Mouse (Mus musculus) yolk sac, embryonic 10.5 days (tissue): ENCODE measurements at regions not wholly inside any gene's neighbourhood (a gene's known extent, or its start where the extent isn't known, plus 50 kb on each side); places are given as distances from the start of the nearest gene placed in this dataset.

ENCODE experiments used
- DNase-seq: peaks from one replicate; pipeline ENCODE4 v3.0.0-alpha.2; 2017; ENCODE audit warnings: low spot score

DNA sequence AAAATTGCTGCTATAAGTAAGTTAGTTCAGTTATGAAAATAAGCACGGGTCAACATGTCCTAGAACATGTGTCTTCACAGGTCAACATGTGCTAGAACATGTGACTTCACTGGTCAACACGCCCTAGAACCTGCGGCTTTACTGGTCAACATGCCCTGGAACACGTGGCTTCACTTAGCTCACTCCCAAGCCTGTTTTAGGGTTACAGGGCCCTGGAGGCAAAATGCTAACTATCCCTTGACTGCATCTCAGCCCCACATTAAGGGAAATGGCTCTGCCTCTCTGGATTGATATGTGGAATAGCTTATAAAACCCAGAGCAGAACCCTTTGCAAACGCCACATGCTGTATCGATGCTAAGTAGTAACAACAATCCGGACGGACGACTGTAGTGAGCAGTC, 67.8 kb downstream of the Nkx6-1 start:
- DNase-seq = no peak

DNA sequence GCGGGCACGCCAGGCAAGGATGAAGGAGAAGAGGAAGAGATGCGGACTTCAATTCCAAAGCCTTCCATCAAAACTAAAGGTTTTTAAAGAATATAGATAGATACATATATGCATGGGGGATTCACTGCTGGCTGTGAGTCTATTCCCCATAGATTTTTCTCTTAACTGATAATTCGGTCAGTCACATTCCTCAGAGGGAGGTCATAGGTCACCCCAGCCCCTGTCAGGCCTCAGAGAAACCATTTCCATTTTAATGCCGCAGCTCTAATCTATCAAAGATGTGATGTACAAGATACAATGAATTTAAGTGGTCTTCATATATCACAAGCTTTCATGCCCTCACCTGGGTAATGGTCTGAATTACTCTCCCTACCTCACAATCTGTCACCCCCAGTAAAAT, 73.6 kb downstream of the Nkx6-1 start:
- DNase-seq = no peak

GRCm38 (mm10) chr5:101590341-101591124, 74.3 kb downstream of the Nkx6-1 start:
- no peak for DNase-seq

DNA sequence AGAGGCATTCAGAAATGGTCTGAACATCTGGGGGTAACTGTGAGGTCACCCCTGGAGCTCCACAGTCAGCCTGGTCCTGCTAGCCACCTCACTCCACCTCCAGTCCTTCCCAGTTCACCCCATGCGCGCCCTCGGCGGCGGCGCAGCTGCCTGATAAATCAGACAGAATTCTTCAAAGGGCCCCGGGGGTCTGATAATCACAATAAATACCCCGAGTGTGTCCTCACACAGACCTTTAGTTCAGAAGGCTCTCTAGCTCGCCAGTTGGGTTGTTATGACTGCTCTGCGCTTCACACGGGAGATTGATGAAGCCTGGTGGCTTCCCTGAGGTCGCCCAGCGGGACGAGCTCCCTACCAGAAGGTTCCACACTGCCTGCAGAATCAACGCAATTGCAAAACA, 91.8 kb downstream of the Nkx6-1 start:
- no peak for DNase-seq

GRCm38 (mm10) chr5:101565770-101566169, 99.0 kb downstream of the Nkx6-1 start:
- DNase-seq = no peak

- DNase-seq = no peak
Observed at GRCm38 (mm10) chr5:101560366-101560765, 104.4 kb downstream of the Nkx6-1 start.

DNA sequence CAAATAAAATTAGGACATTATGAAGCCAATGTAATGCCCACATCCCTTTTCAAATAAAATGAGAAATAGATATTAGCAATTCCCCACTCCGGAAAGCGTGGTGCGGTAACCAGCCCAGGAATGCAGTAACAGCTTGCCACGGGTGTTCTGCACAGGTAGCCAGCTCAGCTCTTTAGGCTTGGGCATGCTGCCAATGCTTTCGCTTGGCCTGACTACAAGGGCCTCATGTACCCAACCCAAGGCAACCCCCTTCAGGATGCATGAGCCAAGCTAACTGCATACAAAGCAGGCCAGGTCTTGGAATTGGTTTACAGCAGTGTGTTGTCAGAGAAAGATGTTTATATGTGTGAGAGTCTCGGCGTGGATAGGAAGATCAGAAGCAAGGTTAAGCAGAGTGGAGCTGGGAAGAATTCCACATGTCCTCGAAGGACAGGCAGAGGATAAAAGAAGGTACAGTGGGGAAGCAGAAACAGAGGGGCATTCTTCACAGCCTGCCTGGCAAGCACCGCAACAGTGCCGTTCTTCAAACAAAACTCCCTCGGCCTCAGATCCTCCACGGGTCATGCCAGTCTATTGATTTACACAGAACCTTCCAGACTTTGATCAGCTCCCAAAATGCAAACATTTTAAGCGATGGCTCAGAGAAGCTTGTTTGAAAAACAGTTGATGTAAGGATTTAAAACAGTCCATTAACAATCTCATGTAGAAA, 106.4 kb downstream of the Nkx6-1 start:
- DNase-seq = no peak

- DNase-seq = no peak
Observed at GRCm38 (mm10) chr5:101557156-101557555, 107.6 kb downstream of the Nkx6-1 start.

- DNase-seq = no peak
Observed at GRCm38 (mm10) chr5:101543326-101543725, 121.5 kb downstream of the Nkx6-1 start.

GRCm38 (mm10) chr5:101539818-101540217, 125.0 kb downstream of the Nkx6-1 start:
- no peak for DNase-seq

GRCm38 (mm10) chr5:101539254-101539549, 125.6 kb downstream of the Nkx6-1 start:
- DNase-seq = no peak

DNA sequence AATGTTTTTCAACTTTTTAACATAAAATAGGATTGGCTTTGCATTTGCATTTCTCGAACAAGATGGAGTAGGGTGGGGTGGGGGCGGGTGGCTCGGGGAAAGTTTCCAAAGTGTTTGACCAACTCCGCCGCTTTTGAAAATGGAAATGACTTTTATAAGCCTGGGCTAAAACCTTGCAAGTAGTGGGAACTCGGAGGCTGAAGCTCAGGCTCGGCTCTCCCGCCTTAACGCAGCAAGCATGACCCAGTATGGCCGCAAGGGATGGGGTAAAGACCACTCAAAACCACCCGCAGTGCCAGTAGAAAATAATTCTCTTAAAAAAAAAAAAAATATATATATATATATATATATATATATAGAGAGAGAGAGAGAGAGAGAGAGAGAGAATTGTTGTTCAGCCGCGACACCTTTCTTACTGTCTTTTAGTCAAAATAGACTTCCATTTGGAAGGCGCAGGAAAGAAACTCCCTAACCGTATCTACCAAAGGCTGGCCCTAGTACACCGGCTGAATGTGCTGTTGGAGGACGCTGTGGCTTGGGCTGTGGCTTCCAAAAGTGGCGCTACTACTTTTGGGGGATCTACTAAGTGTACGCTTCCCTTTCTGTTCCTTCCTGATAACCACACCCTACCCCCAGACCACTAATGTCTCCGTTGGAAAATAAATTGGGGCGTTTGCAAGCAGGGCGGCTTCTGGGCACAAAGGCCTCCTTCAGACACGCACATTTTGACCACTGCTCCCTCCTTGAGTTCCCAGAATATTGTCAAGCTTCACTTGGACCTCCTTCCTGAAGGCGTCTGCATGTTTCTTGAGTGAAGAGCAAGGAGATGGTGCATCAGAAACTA, 126.2 kb downstream of the Nkx6-1 start:
- DNase-seq = no peak

- DNase-seq = no peak
Observed at GRCm38 (mm10) chr5:101537518-101538380, 127.0 kb downstream of the Nkx6-1 start.

- DNase-seq = no peak
Observed at GRCm38 (mm10) chr5:101535451-101535850, 129.3 kb downstream of the Nkx6-1 start.

GRCm38 (mm10) chr5:101525346-101525745, 139.4 kb downstream of the Nkx6-1 start:
- DNase-seq = no peak

- no peak for DNase-seq
Observed at GRCm38 (mm10) chr5:101524670-101525069, 140.1 kb downstream of the Nkx6-1 start.

- DNase-seq = no peak
Observed at GRCm38 (mm10) chr5:101523902-101524301, 140.9 kb downstream of the Nkx6-1 start.

DNA sequence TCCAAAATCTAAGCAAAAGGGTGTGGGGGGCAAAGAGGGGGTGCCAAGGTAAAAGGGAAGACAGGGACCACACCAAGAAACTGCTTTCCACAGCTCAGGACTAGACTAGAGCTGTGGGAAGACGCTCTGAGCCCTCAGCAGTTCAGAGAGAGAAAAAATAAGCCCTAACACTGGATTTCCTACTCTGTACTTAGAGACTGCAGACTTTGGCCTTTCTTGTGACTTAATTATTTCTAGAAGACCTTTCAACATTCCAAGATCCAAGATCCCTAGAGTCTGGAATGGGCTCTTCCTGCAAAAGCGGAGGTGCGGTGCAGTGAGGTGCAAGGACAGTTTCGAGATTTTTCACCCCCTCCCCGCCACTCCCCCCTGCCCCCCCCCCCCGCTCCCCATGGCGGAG, 141.3 kb downstream of the Nkx6-1 start:
- DNase-seq = no peak

DNA sequence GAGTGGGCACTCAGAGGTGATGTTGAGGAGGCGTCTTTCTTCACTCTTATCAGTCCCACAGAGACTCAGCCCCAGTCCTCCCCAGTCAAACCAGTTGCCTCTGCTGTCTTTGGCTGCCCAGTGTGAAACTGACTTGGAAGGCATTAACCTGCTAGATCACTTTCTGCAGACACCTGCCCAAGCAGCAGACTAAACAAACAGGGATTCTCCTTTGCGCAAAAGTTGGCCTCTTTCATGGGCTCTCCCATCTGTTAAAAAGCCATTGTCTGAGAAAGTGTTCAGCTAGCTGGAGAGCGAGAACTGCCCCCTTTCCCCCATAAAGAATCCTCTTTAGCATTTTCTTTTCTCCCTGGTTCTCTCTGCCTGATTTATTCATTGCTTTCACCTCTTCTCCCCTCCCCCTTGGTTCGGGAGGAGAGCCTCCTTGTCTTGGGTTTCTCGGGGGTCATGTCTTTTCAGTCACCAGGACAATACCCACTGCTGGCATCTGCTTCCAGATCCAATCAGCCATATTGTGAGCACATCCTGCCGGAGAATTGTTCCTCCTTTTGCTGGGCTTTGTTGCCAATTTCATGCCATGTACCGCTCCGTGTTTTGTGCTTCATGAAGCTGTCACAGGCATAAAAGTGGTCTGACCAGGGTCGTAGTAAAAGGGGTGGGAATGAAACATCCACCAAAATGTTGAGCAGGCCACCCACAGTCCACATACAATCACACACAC, 143.7 kb downstream of the Nkx6-1 start:
- DNase-seq = no peak

- no peak for DNase-seq
Observed at GRCm38 (mm10) chr5:101518791-101519547, 145.8 kb downstream of the Nkx6-1 start.

- DNase-seq = no peak
Observed at GRCm38 (mm10) chr5:101497698-101498048, 167.1 kb downstream of the Nkx6-1 start.
